Mouse (Mus musculus) limb, embryonic 15.5 days (tissue): Measurements from ENCODE around the gene Kcna7. TPM values are rescaled to one million over a fixed set of nuclear protein-coding genes. Genes with fewer than 3 reads are reported as not detected.
"Not testable (repeated sequence)": the region's sequence is repeated elsewhere in the genome, so short reads cannot be mapped to it uniquely, and the experiment has no call there.

ENCODE experiments used
- ATAC-seq: fragments of 200-750 bp; cut with Nextera tagmentation; 2 replicates; pipeline ENCODE4 v1.8.0; 2017; ENCODE audit warnings: low read depth, moderate TSS enrichment; ENCODE audit not compliant: insufficient number of reproducible peaks, low FRiP score, low TSS enrichment
- H3K27ac ChIP-seq: fragments of 300-500 bp; sonication (generic); 2 replicates; pipeline ENCODE4 v1.5.1; 2015; ENCODE audit warnings: moderate library complexity, mild to moderate bottlenecking, inconsistent platforms
- H3K27me3 ChIP-seq: fragments of 300-500 bp; sonication (generic); 2 replicates; pipeline ENCODE4 v1.6.1; 2015; ENCODE audit warnings: inconsistent platforms
- H3K36me3 ChIP-seq: fragments of 300-500 bp; sonication (generic); 2 replicates; pipeline ENCODE4 v1.6.1; 2015; ENCODE audit warnings: inconsistent platforms
- H3K4me1 ChIP-seq: fragments of 300-500 bp; sonication (generic); 2 replicates; pipeline ENCODE4 v1.6.1; 2015; ENCODE audit warnings: inconsistent platforms
- H3K4me2 ChIP-seq: fragments of 300-500 bp; sonication (generic); 2 replicates; pipeline ENCODE4 v1.6.1; 2015; ENCODE audit warnings: mild to moderate bottlenecking, inconsistent platforms
- H3K4me3 ChIP-seq: fragments of 300-500 bp; sonication (generic); 2 replicates; pipeline ENCODE4 v1.5.1; 2015; ENCODE audit warnings: mild to moderate bottlenecking, inconsistent platforms
- H3K9ac ChIP-seq: fragments of 300-500 bp; sonication (generic); 2 replicates; pipeline ENCODE4 v1.6.1; 2015; ENCODE audit warnings: inconsistent platforms
- H3K9me3 ChIP-seq: fragments of 300-500 bp; sonication (generic); 2 replicates; pipeline ENCODE4 v1.6.1; 2016; ENCODE audit warnings: inconsistent platforms
- WGBS: fragments of 180-500 bp; shearing (Covaris S2); methylation state at CpG from one replicate; pipeline ENCODE4 v1.1.7; 2015; 5-methylcytosine and 5-hydroxymethylcytosine counted together
- polyA plus RNA-seq: library from polyadenylated mRNA; unstranded; fragments of >200 nt; fragmentation: Nextera tagmentation; extraction: Ambion mirVana; gene quantifications from 2 replicates; pipeline ENCODE4 v1.2.1, GENCODE M21; 2015

Kcna7 gene
- polyA plus RNA-seq, 1 experiment from 2014 or later = 0.10 TPM

DNA sequence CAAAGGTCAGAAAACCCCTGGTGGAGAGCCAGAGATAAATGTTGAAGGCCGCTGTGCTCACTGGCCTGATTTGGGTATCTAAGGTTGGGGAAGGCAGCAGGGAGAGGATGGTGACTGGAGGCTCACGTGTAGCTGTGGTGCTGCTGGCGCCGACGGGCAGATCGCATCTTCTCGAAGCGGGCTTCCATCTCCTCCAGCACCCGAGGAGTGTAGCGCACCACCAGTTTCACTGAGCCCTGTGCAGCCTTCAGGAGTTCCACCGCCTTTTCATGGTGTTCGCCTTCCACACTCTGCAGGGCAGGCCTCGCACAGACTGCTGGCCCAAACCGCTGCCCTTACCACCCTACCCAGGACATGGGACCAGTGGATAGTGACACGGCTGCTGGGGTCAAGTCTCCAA is 37.3 kb upstream of the Kcna7 start:
- no peak overlapping the region for H3K27ac ChIP-seq
- H3K4me1 ChIP-seq = peaks cover 33% of the 10 kb centered on the region
- H3K9ac ChIP-seq = no peak overlapping the region
- 84% methylated on average over 15 of the region's 15 CpGs for WGBS
- peaks cover 50% of the 10 kb centered on the region for H3K27me3 ChIP-seq
- no peaks in the 10 kb centered on the region for H3K9me3 ChIP-seq
- peaks cover 9% of the 10 kb centered on the region; the same call in 1 of the 2 replicates for H3K36me3 ChIP-seq
- H3K4me3 ChIP-seq = peak overlapping the region; percentile 58; the same call in 1 of the 2 replicates
- peak overlapping the region; percentile 95; the same call in 1 of the 2 replicates for H3K4me2 ChIP-seq
- ATAC-seq = no peak

- Histone ChIP-seq H3K27me3 (peaks cover 41% of the 10 kb centered on the region), H3K9ac (no peak overlapping the region), H3K27ac (no peak overlapping the region), H3K4me3 (peak overlapping the region; percentile 57), H3K4me1 (peaks cover 33% of the 10 kb centered on the region), H3K4me2 (peak overlapping the region; percentile 88; the same call in 1 of the 2 replicates), H3K9me3 (no peaks in the 10 kb centered on the region), H3K36me3 (peaks cover 19% of the 10 kb centered on the region; the same call in 1 of the 2 replicates)
- ATAC-seq = no peak
- 74% methylated on average over 16 of the region's 16 CpGs for WGBS
Measured at GRCm38 (mm10) chr7:45369022-45369745, 36.3 kb upstream of the Kcna7 start.

DNA sequence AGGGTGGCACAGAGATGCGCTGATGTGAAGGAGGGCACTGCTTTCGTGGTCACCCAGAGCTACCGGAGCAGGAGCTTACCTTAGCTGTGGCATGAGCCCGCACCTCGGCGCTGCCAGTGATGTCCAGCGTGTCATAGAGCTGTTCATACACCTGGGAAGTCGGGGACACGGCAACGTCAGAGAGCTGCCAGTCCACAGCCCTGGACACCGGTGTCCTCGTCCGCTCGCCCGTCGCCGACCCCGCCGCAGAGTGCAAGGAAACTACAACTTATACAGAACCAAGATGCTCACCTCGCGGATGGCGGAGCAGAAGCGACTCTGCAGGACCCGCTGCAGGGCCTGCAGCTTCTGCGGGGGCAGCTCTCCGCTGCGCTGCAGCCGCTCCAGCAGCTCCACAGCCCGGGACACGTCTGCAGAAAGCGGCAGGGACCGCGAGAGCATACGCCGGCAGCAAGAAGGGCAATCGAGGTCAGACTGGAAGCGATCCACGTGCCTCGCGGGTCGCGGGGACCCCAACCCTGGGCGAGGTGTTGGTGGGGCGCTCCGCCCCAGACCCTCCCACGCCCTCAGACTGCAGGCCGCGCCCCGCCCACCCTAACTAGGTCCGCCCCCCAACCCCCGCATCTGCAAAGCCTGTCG is 35.5 kb upstream of the Kcna7 start:
- 8% methylated on average over 51 of the region's 52 CpGs for WGBS
- Histone ChIP-seq H3K27me3 (peaks cover 35% of the 10 kb centered on the region), H3K36me3 (peaks cover 24% of the 10 kb centered on the region), H3K4me2 (peak overlapping the region; percentile 88), H3K27ac (no peak overlapping the region), H3K9ac (peak overlapping the region; percentile 27), H3K4me3 (peak overlapping the region; percentile 57), H3K9me3 (no peaks in the 10 kb centered on the region), H3K4me1 (peaks cover 33% of the 10 kb centered on the region)
- ATAC-seq = peak; percentile 2; the same call in 1 of the 2 replicates

DNA sequence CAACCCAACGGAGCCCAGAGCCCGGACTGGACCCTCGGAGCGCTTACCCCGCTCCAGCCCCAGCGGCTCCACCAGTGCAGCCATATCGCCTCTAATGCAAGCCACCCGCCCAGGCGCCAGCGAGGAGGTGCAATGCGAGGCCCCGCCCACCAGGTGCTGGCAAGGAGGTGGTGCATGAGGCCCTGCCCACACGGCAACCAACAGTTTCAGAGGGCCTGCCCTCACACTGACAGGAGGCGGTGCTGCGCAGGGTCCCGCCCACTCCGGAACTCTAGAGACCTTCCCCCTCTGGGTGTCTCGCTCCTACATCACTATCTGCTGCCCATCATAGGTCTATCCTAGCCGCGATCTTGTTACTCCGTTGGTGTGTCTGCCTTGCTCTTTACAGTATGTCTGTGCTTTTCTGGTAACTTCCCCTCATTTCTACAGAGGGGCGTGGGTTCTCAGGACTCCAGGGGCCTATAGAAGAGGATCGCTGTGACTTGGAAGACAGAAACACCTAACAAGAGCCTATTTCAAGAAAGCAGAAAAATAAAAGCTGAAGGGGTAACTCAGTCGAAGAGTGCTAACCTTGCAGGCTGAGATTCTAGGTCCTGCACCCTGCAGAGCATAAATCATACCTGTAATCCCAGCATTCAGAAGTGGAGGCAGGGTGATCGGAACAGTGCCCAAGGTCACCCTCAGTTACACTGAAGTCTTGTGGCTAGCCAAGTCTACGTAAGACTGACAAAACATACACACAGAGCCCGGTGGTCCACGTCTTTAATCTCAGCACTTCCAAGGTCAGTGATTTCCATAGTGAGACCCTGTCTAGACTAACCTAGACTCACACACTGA is 34.8 kb upstream of the Kcna7 start, which contains the start of gene Lin7b:
Gene Lin7b (minus strand): TSS at position 109 of the 837 bp plus-strand sequence.
- H3K4me2 ChIP-seq = peak within 1 kb of the TSS; percentile 88
- H3K36me3 ChIP-seq = peaks cover 30% of the 10 kb centered on the region
- H3K4me3 ChIP-seq = peak within 1 kb of the TSS; percentile 57
- H3K9me3 ChIP-seq = no peaks in the 10 kb centered on the region
- H3K4me1 ChIP-seq = peaks cover 31% of the 10 kb centered on the region
- peak within 1 kb of the TSS; percentile 27 for H3K9ac ChIP-seq
- peaks cover 29% of the 10 kb centered on the region for H3K27me3 ChIP-seq
- no peak within 1 kb of the TSS for H3K27ac ChIP-seq
- WGBS = 12% methylated on average over 28 of the region's 28 CpGs
- ATAC-seq = peak; percentile 64

DNA sequence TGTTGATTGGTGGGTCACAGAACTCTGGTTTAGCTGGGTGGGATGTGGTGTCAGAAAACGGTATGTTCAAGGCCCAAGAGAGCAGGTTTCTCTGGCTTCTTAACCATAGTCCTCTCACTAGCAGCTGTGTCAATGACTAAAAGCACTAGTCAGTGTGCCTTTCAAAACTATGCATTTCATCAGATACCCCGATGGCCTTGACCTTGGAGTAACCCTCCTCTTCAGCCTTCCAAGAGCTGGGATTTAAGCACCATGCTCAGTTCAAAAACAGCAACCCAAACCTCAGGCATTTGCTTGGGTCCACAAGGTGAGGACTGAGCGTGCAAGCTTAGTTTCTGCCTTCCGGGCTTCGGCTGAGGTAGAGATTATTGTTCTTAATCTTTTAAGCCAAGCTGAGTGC is 33.1 kb upstream of the Kcna7 start:
- H3K4me1 ChIP-seq = peaks cover 21% of the 10 kb centered on the region
- peaks cover 47% of the 10 kb centered on the region for H3K36me3 ChIP-seq
- H3K27ac ChIP-seq = no peak overlapping the region
- no peaks in the 10 kb centered on the region for H3K9me3 ChIP-seq
- no peak overlapping the region for H3K4me2 ChIP-seq
- no peak overlapping the region for H3K9ac ChIP-seq
- 81% methylated on average over 5 of the region's 5 CpGs for WGBS
- no peak for ATAC-seq
- H3K4me3 ChIP-seq = no peak overlapping the region
- H3K27me3 ChIP-seq = peaks cover 26% of the 10 kb centered on the region

- no peak overlapping the region for H3K9ac ChIP-seq
- peaks cover 12% of the 10 kb centered on the region for H3K4me1 ChIP-seq
- peaks cover 8% of the 10 kb centered on the region for H3K27me3 ChIP-seq
- no peaks in the 10 kb centered on the region for H3K9me3 ChIP-seq
- H3K4me3 ChIP-seq = no peak overlapping the region
- H3K4me2 ChIP-seq = no peak overlapping the region
- H3K36me3 ChIP-seq = peaks cover 69% of the 10 kb centered on the region
- no peak for ATAC-seq
- no peak overlapping the region for H3K27ac ChIP-seq
- WGBS = 93% methylated on average over 8 of the region's 8 CpGs
Measured at GRCm38 (mm10) chr7:45374620-45375019, 30.8 kb upstream of the Kcna7 start.

GRCm38 (mm10) chr7:45376057-45376456 is 29.4 kb upstream of the Kcna7 start:
- no peaks in the 10 kb centered on the region for H3K27me3 ChIP-seq
- H3K4me2 ChIP-seq = no peak overlapping the region
- H3K9ac ChIP-seq = no peak overlapping the region
- ATAC-seq = no peak
- 80% methylated on average over 1 of the region's 1 CpGs for WGBS
- no peak overlapping the region for H3K4me3 ChIP-seq
- H3K27ac ChIP-seq = no peak overlapping the region
- no peaks in the 10 kb centered on the region for H3K9me3 ChIP-seq
- peaks cover 83% of the 10 kb centered on the region for H3K36me3 ChIP-seq
- H3K4me1 ChIP-seq = no peaks in the 10 kb centered on the region

- no peaks in the 10 kb centered on the region for H3K27me3 ChIP-seq
- no peak for ATAC-seq
- no peak overlapping the region for H3K4me2 ChIP-seq
- no peaks in the 10 kb centered on the region for H3K9me3 ChIP-seq
- H3K9ac ChIP-seq = no peak overlapping the region
- WGBS = 75% methylated on average over 3 of the region's 3 CpGs
- peaks cover 96% of the 10 kb centered on the region for H3K36me3 ChIP-seq
- no peak overlapping the region for H3K27ac ChIP-seq
- no peak overlapping the region for H3K4me3 ChIP-seq
- no peaks in the 10 kb centered on the region for H3K4me1 ChIP-seq
Measured at GRCm38 (mm10) chr7:45386077-45386476, 19.4 kb upstream of the Kcna7 start.

GRCm38 (mm10) chr7:45395129-45395541 is 10.3 kb upstream of the Kcna7 start:
- peaks cover 20% of the 10 kb centered on the region for H3K4me1 ChIP-seq
- peak overlapping the region; percentile 74 for H3K9ac ChIP-seq
- peak overlapping the region; percentile 76 for H3K4me3 ChIP-seq
- H3K36me3 ChIP-seq = peaks cover 26% of the 10 kb centered on the region
- peak overlapping the region; percentile 99 for H3K27ac ChIP-seq
- H3K27me3 ChIP-seq = no peaks in the 10 kb centered on the region
- H3K9me3 ChIP-seq = no peaks in the 10 kb centered on the region
- peak; percentile 73 for ATAC-seq
- 0% methylated on average over 19 of the region's 20 CpGs for WGBS
- H3K4me2 ChIP-seq = peak overlapping the region; percentile 78

DNA sequence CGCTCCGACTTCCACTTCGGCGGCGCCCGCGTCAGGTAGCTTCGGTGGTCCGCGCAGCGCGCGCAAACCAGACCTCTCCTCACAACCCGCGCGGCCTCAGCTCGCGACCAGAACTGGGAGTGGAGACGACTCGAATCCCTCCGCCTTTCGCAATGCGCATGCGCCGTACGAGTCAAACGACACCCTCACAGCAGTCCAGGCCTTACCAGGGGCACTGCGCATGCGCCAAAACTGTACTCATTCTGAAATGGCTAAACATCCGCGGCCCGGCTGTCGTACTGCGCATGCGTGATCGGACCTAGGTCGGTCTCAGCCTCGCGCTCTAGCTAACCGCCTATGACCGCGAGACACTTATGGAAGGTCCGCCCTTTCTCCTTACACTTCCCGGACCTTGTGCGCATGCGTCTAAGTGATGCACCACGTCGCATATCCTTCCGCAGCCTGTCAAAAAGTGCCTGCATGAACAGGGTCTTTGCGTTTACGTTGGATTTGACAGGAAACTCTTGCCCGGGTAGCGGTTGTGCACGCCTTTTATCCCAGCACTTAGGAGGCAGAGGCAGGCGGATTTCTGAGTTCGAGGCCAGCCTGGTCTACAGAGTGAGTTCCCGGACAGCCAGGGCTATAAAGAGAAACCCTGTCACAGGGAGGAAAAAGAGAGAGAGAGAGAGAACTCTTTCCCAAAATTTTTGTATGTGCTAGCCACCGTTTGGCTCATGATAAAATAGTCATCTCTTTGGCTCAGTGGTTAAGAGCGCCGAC is 9.7 kb upstream of the Kcna7 start, which contains the start of gene Snrnp70:
Gene Snrnp70 (minus strand): TSS at position 165 of the 759 bp plus-strand sequence.
- H3K4me2 ChIP-seq = peak within 1 kb of the TSS; percentile 78
- WGBS = under 1% methylated on average over 60 of the region's 60 CpGs
- H3K4me1 ChIP-seq = peaks cover 20% of the 10 kb centered on the region
- ATAC-seq = peak; percentile 97
- H3K36me3 ChIP-seq = peaks cover 19% of the 10 kb centered on the region
- no peaks in the 10 kb centered on the region for H3K9me3 ChIP-seq
- peak within 1 kb of the TSS; percentile 74 for H3K9ac ChIP-seq
- H3K4me3 ChIP-seq = peak within 1 kb of the TSS; percentile 76
- H3K27ac ChIP-seq = peak within 1 kb of the TSS; percentile 99
- H3K27me3 ChIP-seq = no peaks in the 10 kb centered on the region

GRCm38 (mm10) chr7:45396337-45396775 is 9.1 kb upstream of the Kcna7 start:
- H3K9ac ChIP-seq, H3K9me3 ChIP-seq, H3K27me3 ChIP-seq: not testable (repeated sequence)
- Histone ChIP-seq H3K27ac (peak overlapping the region; percentile 87), H3K36me3 (peaks cover 15% of the 10 kb centered on the region), H3K4me2 (peak overlapping the region; percentile 59), H3K4me3 (peak overlapping the region; percentile 76), H3K4me1 (peaks cover 20% of the 10 kb centered on the region)
- 0 out of 2 replicates have a peak, but pooled peaks have one; percentile 13 for ATAC-seq
- 5% methylated on average over 3 of the region's 3 CpGs for WGBS
